Mouse (Mus musculus) ES-Bruce4 (cell line): ENCODE measurements around the gene Wnt10b. TPM values are rescaled to one million over a fixed set of nuclear protein-coding genes. Genes with fewer than 3 reads are reported as not detected.
A peak's percentile ranks its signal among the peaks of the same experiment; 100 is the strongest.

Experiments
- H3K27ac ChIP-seq: 2 replicates; pipeline ENCODE4 v1.5.1; 2012; ENCODE audit warnings: low read length, inconsistent platforms; ENCODE audit not compliant: insufficient read depth
- H3K27me3 ChIP-seq: 2 replicates; pipeline ENCODE4 v1.6.1; 2012; ENCODE audit warnings: mild to moderate bottlenecking, low read length, inconsistent platforms; ENCODE audit not compliant: control insufficient read depth, poor library complexity, insufficient read depth, severe bottlenecking
- H3K36me3 ChIP-seq: 2 replicates; pipeline ENCODE4 v1.6.1; 2012; ENCODE audit warnings: inconsistent platforms, mild to moderate bottlenecking, low read length, moderate library complexity; ENCODE audit not compliant: control insufficient read depth, poor library complexity, insufficient read depth, severe bottlenecking
- H3K4me1 ChIP-seq: one replicate; pipeline ENCODE4 v1.8.1; 2011; ENCODE audit warnings: low read length; ENCODE audit not compliant: control insufficient read depth, insufficient read depth
- H3K4me3 ChIP-seq: 2 replicates; pipeline ENCODE4 v1.5.1; 2011; ENCODE audit warnings: low read depth, mild to moderate bottlenecking, low read length
- H3K9ac ChIP-seq: 2 replicates; pipeline ENCODE4 v1.6.1; 2012; ENCODE audit warnings: low read depth, mild to moderate bottlenecking, inconsistent platforms; ENCODE audit not compliant: poor library complexity, severe bottlenecking
- H3K9me3 ChIP-seq: replicated peaks from 2 replicates; pipeline ENCODE4 v1.6.1; 2012; ENCODE audit warnings: mild to moderate bottlenecking, low read length, inconsistent platforms; ENCODE audit not compliant: control insufficient read depth, poor library complexity, insufficient read depth, severe bottlenecking
- CTCF ChIP-seq: IDR thresholded peaks from one replicate; pipeline ENCODE4 v1.8.1; 2011; ENCODE audit warnings: low read depth, low read length
- EP300 ChIP-seq: IDR thresholded peaks from 2 replicates; pipeline ENCODE4 v1.6.1; 2011; ENCODE audit warnings: low read depth, low read length; ENCODE audit not compliant: insufficient read depth
- POLR2A ChIP-seq: IDR thresholded peaks from one replicate; pipeline ENCODE4 v1.8.1; 2011; ENCODE audit warnings: low read length; ENCODE audit not compliant: insufficient read depth
- polyA plus RNA-seq: library from polyadenylated mRNA; stranded (reverse); fragments of >200 nt; gene quantifications from 2 replicates; pipeline ENCODE4 v1.2.4, GENCODE M21; 2011; ENCODE audit warnings: low read depth; ENCODE audit not compliant: missing spikeins, insufficient read depth, insufficient read length

The Wnt10b gene
- polyA plus RNA-seq, 1 experiment: 1.8 TPM

GRCm38 (mm10) chr15:98740219-98740618, 37.7 kb downstream of the Wnt10b start:
- H3K27ac ChIP-seq: no peak overlapping the region
- H3K9me3 ChIP-seq: no peaks in the 10 kb centered on the region
- peaks cover 9% of the 10 kb centered on the region for H3K36me3 ChIP-seq
- no peak overlapping the region for H3K9ac ChIP-seq
- TF ChIP-seq POLR2A: no peak
- no peak for TF ChIP-seq EP300
- no peak for TF ChIP-seq CTCF
- H3K4me3 ChIP-seq: no peak overlapping the region
- no peaks in the 10 kb centered on the region for H3K4me1 ChIP-seq
- no peaks in the 10 kb centered on the region for H3K27me3 ChIP-seq

DNA sequence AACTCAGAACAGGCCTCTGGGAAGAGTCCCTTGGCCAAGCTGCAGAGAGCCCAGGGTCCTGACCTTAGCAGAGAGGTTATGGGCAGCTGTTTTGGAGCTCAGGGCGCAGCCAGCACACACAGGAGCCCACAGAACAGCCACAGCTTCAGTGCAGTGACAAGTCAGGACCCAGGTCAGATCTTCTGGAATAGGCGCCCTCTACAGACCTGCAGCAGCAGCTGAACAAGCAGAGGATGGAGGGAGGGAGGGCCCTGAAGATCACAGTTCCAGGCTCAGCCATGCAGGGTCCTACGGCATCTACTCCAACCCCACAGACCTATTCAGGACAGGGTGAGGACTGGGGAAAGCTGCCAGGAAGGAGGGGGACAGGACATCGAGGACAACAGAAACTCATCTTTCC, 39.2 kb downstream of the Wnt10b start:
- Histone ChIP-seq H3K27me3 (no peaks in the 10 kb centered on the region), H3K9me3 (no peaks in the 10 kb centered on the region), H3K27ac (no peak overlapping the region), H3K4me3 (no peak overlapping the region), H3K36me3 (peaks cover 9% of the 10 kb centered on the region), H3K9ac (no peak overlapping the region), H3K4me1 (no peaks in the 10 kb centered on the region)
- peak; percentile 67 for TF ChIP-seq CTCF
- no peak for TF ChIP-seq EP300

- Histone ChIP-seq H3K4me3 (no peak overlapping the region), H3K27me3 (no peaks in the 10 kb centered on the region), H3K36me3 (peaks cover 9% of the 10 kb centered on the region), H3K9ac (no peak overlapping the region), H3K9me3 (no peaks in the 10 kb centered on the region), H3K27ac (no peak overlapping the region), H3K4me1 (no peaks in the 10 kb centered on the region)
- TF ChIP-seq CTCF (peak; percentile 70), POLR2A (no peak), EP300 (no peak)
These were observed 40.1 kb downstream of the Wnt10b start for GRCm38 (mm10) chr15:98737881-98738280.

DNA sequence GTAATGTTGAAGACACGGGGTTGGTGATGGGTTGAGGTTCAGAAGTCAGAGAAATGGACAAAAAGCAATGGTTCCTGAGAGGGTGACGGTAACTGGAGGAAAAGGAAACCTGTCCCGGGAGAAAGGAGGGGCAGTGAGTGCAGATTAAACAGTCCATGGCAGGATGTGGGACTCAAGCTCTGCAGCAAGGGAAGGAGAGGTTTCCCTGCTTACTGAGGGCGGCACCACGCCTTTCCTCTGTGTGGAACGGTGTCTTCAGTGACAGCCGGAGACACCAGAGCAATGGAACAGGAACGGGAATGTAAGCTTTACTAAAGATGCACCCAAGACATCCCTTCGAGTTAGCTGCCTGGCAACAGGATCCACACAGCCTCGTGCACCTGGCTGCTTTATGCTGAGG, 41.4 kb downstream of the Wnt10b start:
- no peak overlapping the region for H3K9ac ChIP-seq
- no peak overlapping the region for H3K4me3 ChIP-seq
- H3K4me1 ChIP-seq: no peaks in the 10 kb centered on the region
- peaks cover 9% of the 10 kb centered on the region for H3K36me3 ChIP-seq
- H3K27ac ChIP-seq: no peak overlapping the region
- no peak for TF ChIP-seq CTCF
- TF ChIP-seq POLR2A: no peak
- no peaks in the 10 kb centered on the region for H3K9me3 ChIP-seq
- no peaks in the 10 kb centered on the region for H3K27me3 ChIP-seq

DNA sequence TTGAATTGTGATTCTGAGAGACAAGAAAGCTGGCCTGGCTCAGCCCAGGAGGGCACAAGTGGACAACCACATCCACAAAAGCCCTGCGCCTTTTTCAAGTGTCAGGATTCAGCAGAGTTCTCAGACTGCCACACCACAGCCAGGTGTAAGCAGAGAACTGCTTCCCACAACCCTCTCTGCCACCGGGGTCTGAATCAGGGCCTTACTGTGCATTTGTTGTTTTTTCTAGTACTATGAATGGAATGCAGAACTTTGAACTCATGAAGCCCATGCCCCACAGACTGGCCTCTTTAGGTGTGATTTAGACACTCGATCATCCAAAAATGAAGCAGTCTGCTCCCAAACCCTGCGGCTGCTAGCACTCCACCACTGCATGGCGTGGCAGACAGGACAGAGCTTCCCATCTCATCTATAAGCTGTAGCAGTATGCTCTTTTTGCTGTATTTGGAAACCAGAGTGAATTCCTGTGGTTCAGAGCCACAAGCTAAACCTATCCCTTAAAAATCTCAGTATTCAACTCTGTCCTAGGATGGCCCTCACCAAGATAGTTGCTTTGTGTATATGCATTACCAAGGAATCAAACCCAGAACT, 43.9 kb downstream of the Wnt10b start:
- Histone ChIP-seq H3K4me3 (no peak overlapping the region), H3K36me3 (no peaks in the 10 kb centered on the region), H3K9me3 (no peaks in the 10 kb centered on the region), H3K4me1 (no peaks in the 10 kb centered on the region), H3K27ac (no peak overlapping the region), H3K9ac (no peak overlapping the region), H3K27me3 (no peaks in the 10 kb centered on the region)
- TF ChIP-seq POLR2A (no peak), EP300 (no peak), CTCF (no peak)

DNA sequence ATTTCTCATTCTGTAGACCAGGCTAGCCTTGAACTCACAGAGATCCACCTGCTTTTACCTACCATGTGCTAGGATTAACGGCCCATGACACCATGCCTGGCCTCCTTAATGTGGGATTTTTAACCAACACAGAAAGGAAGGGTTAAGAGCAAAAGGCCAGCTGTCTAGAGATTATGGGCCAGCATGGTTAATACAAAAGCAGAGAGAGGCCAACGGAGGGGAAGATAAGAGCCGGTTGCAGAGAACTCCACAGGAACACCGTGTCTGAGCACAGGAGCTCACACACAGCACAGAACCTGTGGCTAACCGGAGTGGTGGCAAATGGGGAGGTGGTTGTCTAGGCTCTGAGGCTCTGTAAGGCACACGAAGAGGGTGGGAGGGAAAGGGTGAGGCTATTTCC, 44.6 kb downstream of the Wnt10b start:
- no peaks in the 10 kb centered on the region for H3K9me3 ChIP-seq
- TF ChIP-seq EP300 (no peak), CTCF (no peak), POLR2A (no peak)
- no peaks in the 10 kb centered on the region for H3K4me1 ChIP-seq
- H3K27me3 ChIP-seq: no peaks in the 10 kb centered on the region
- H3K4me3 ChIP-seq: no peak overlapping the region
- no peak overlapping the region for H3K27ac ChIP-seq
- no peaks in the 10 kb centered on the region for H3K36me3 ChIP-seq
- H3K9ac ChIP-seq: no peak overlapping the region
